Mouse (Mus musculus): ENCODE measurements around the gene Shisa9. TPM values are rescaled to one million over a fixed set of nuclear protein-coding genes. Genes with fewer than 3 reads are reported as not detected.

The Shisa9 gene
- polyA plus RNA-seq, 1 experiment, result 0.23 TPM

DNA sequence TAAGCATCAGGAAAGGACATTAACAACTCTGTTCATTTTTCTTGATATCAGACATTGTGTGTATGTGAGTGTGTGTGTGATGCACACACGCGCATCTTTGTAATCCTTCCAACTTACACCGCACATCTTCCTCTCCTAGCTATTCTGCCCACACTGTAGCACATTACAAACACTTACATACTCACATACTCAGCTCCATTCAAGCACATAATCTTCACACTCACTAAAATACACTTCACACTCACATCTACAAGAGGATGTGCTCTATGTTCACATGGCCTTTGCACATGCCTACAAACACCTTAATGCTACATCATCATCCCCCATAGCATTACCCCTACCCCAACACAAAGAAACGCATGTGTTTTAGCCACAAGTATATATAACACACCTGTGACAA lies 212.9 kb downstream of the Shisa9 start:
- Histone ChIP-seq H3K4me1 (ENCODE audit: control insufficient read depth, insufficient read depth, low read length) (no peaks in the 10 kb centered on the region), H3K4me3 (ENCODE audit: control insufficient read depth, low read depth, low read length) (no peak overlapping the region), H3K27me3 (ENCODE audit: control insufficient read depth, insufficient read depth, low read length) (no peaks in the 10 kb centered on the region), H3K36me3 (ENCODE audit: control insufficient read depth, insufficient read depth, low read length) (no peaks in the 10 kb centered on the region), H3K27ac (ENCODE audit: control insufficient read depth, insufficient read depth, low read depth, low read length) (no peak overlapping the region)
- no peak for TF ChIP-seq POLR2A (IDR thresholded peaks at IDR 0.05; ENCODE audit: control insufficient read depth, low read depth, low read length)
- TF ChIP-seq CTCF (IDR thresholded peaks at IDR 0.05; ENCODE audit: control insufficient read depth, insufficient read depth, insufficient replicate concordance, low read depth, low read length), result no peak

DNA sequence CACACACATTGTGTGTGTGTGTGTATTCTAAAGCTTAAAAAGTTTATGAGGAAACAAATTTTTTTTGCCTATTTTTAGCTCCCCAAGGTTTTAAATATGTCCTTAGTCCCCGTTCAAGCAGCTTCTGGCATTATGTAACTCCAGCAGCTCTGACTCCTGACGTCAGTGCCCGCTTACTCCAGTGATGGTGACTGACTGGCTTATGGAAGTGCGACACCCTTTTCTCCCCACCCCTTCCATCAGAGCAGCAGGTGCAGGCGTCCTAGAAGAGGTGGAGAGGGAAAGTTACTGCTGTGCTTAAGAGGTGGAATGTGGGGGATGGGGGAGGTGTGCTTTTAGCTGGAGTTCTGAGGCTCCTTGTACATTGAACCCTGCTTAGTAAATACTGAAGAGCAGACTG lies 213.7 kb downstream of the Shisa9 start:
- no peaks in the 10 kb centered on the region for H3K27me3 ChIP-seq (ENCODE audit: control insufficient read depth, insufficient read depth, low read length)
- H3K27ac ChIP-seq (ENCODE audit: control insufficient read depth, insufficient read depth, low read depth, low read length), result no peak overlapping the region
- H3K36me3 ChIP-seq (ENCODE audit: control insufficient read depth, insufficient read depth, low read length), result no peaks in the 10 kb centered on the region
- H3K4me3 ChIP-seq (ENCODE audit: control insufficient read depth, low read depth, low read length), result no peak overlapping the region
- TF ChIP-seq POLR2A (IDR thresholded peaks at IDR 0.05; ENCODE audit: control insufficient read depth, low read depth, low read length) (no peak), CTCF (IDR thresholded peaks at IDR 0.05; ENCODE audit: control insufficient read depth, insufficient read depth, insufficient replicate concordance, low read depth, low read length) (no peak)
- no peaks in the 10 kb centered on the region for H3K4me1 ChIP-seq (ENCODE audit: control insufficient read depth, insufficient read depth, low read length)

DNA sequence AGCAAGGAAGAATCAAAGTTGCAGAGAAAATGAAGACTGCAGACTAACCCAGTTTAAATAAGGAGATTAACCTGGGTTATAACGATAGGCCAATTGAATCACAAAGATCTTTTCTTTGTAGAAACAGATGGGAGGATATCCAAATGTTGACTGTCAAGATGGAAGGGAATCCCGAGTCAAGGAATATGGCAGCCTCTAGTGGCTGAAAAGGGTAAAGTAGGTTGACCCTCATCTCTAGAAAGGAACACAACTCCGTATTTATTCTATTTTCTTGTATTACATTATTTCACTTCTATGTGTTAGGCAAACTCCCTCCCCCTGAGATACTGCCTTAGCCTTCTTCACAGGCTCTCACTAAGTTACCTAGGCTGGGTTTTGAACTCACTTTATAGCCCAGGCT lies 217.3 kb downstream of the Shisa9 start:
- H3K36me3 ChIP-seq (ENCODE audit: control insufficient read depth, insufficient read depth, low read length), result no peaks in the 10 kb centered on the region
- TF ChIP-seq CTCF (IDR thresholded peaks at IDR 0.05; ENCODE audit: control insufficient read depth, insufficient read depth, insufficient replicate concordance, low read depth, low read length) (no peak), POLR2A (IDR thresholded peaks at IDR 0.05; ENCODE audit: control insufficient read depth, low read depth, low read length) (no peak)
- H3K4me3 ChIP-seq (ENCODE audit: control insufficient read depth, low read depth, low read length), result no peak overlapping the region
- H3K27me3 ChIP-seq (ENCODE audit: control insufficient read depth, insufficient read depth, low read length), result no peaks in the 10 kb centered on the region
- no peaks in the 10 kb centered on the region for H3K4me1 ChIP-seq (ENCODE audit: control insufficient read depth, insufficient read depth, low read length)
- no peak overlapping the region for H3K27ac ChIP-seq (ENCODE audit: control insufficient read depth, insufficient read depth, low read depth, low read length)

DNA sequence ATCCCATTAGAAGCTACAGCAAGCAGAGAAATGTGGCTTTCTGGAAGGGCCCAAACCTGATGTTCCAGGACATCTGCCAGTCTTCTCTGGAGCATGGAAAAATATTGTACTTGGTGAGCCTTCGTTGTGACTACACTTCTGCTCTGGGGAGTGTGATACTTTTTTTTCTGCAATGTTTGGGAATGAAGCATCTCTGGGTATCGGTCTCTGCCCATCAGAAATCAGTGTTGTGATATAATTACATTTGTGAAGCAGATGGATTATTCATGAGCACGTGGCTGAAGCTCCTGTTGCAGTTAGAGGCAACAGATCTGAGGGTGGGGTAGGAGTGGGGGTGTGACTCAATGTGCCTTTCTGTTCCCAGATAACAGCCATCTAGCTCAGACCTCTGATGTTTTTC lies 218.2 kb downstream of the Shisa9 start:
- Histone ChIP-seq H3K27me3 (ENCODE audit: control insufficient read depth, insufficient read depth, low read length) (no peaks in the 10 kb centered on the region), H3K4me3 (ENCODE audit: control insufficient read depth, low read depth, low read length) (no peak overlapping the region), H3K27ac (ENCODE audit: control insufficient read depth, insufficient read depth, low read depth, low read length) (no peak overlapping the region), H3K4me1 (ENCODE audit: control insufficient read depth, insufficient read depth, low read length) (no peaks in the 10 kb centered on the region), H3K36me3 (ENCODE audit: control insufficient read depth, insufficient read depth, low read length) (no peaks in the 10 kb centered on the region)
- TF ChIP-seq CTCF (IDR thresholded peaks at IDR 0.05; ENCODE audit: control insufficient read depth, insufficient read depth, insufficient replicate concordance, low read depth, low read length) (no peak), POLR2A (IDR thresholded peaks at IDR 0.05; ENCODE audit: control insufficient read depth, low read depth, low read length) (no peak)

DNA sequence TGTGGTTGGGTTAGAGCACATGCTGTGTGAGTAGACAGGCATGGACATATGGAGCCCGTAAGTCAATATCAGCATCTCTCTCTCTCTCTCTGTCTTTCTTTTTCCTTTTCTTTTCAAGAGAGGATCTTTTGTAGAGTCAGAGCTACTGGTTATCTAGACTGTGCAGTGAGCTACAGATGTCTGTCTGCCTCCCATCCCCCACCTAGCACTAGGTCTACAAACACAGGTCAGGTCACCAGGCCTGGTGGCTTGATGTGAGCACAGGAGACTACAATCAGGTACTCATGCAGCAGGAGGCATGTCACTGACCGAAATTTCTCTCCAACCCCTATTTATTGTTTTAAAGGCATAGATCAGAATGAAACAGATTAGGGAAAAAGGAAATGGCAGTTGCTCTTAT lies 219.1 kb downstream of the Shisa9 start:
- Histone ChIP-seq H3K27ac (ENCODE audit: control insufficient read depth, insufficient read depth, low read depth, low read length) (no peak overlapping the region), H3K36me3 (ENCODE audit: control insufficient read depth, insufficient read depth, low read length) (no peaks in the 10 kb centered on the region), H3K4me1 (ENCODE audit: control insufficient read depth, insufficient read depth, low read length) (no peaks in the 10 kb centered on the region), H3K27me3 (ENCODE audit: control insufficient read depth, insufficient read depth, low read length) (no peaks in the 10 kb centered on the region), H3K4me3 (ENCODE audit: control insufficient read depth, low read depth, low read length) (no peak overlapping the region)
- TF ChIP-seq CTCF (IDR thresholded peaks at IDR 0.05; ENCODE audit: control insufficient read depth, insufficient read depth, insufficient replicate concordance, low read depth, low read length) (no peak), POLR2A (IDR thresholded peaks at IDR 0.05; ENCODE audit: control insufficient read depth, low read depth, low read length) (no peak)

DNA sequence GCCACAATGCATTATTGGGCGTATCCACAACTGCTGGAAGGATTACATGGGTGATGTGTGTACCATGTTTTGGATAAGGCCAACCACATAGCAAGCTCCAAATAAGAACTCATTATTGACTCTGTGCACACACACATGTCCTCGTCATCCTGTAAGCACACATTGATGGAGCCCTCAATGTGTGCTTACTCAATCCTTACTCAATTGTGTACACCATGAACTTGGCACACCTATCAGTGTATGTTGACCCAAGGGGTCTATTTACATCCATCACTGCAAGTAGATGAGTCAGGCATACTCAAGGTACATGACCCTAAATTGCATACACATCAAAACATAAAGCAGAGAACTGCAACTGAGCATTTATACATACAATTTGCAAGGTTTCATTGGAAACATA lies 220.5 kb downstream of the Shisa9 start:
- no peaks in the 10 kb centered on the region for H3K4me1 ChIP-seq (ENCODE audit: control insufficient read depth, insufficient read depth, low read length)
- no peak for TF ChIP-seq POLR2A (IDR thresholded peaks at IDR 0.05; ENCODE audit: control insufficient read depth, low read depth, low read length)
- no peak for TF ChIP-seq CTCF (IDR thresholded peaks at IDR 0.05; ENCODE audit: control insufficient read depth, insufficient read depth, insufficient replicate concordance, low read depth, low read length)
- H3K27me3 ChIP-seq (ENCODE audit: control insufficient read depth, insufficient read depth, low read length), result no peaks in the 10 kb centered on the region
- no peaks in the 10 kb centered on the region for H3K36me3 ChIP-seq (ENCODE audit: control insufficient read depth, insufficient read depth, low read length)
- no peak overlapping the region for H3K27ac ChIP-seq (ENCODE audit: control insufficient read depth, insufficient read depth, low read depth, low read length)
- no peak overlapping the region for H3K4me3 ChIP-seq (ENCODE audit: control insufficient read depth, low read depth, low read length)

DNA sequence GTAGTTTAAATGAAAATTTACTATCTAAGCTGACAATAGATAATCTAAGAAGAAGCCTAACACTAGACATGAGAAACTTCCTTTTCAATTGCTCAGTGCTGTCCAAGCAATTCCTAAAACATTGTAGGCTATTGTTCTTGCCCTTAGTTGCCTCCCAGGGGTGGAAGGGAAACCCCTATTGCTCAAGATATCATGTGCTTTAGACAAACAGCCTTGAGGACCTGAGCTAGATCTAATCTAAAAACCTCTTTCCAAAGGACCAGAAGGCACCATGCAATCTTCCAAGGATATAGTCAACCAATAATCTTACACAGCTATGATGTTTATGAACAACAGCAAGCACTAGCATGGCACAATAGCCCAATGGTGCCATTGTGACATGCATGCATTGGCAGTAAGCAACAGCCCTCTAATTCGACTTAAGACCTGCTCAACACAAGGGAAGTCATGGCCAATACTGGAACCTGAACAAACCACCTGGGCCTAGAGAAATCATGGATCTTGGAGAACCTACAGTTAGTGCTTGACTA lies 222.6 kb downstream of the Shisa9 start:
- Histone ChIP-seq H3K27me3 (ENCODE audit: control insufficient read depth, insufficient read depth, low read length) (no peaks in the 10 kb centered on the region), H3K4me1 (ENCODE audit: control insufficient read depth, insufficient read depth, low read length) (no peaks in the 10 kb centered on the region), H3K4me3 (ENCODE audit: control insufficient read depth, low read depth, low read length) (no peak overlapping the region), H3K27ac (ENCODE audit: control insufficient read depth, insufficient read depth, low read depth, low read length) (no peak overlapping the region), H3K36me3 (ENCODE audit: control insufficient read depth, insufficient read depth, low read length) (no peaks in the 10 kb centered on the region)
- TF ChIP-seq POLR2A (IDR thresholded peaks at IDR 0.05; ENCODE audit: control insufficient read depth, low read depth, low read length) (no peak), CTCF (IDR thresholded peaks at IDR 0.05; ENCODE audit: control insufficient read depth, insufficient read depth, insufficient replicate concordance, low read depth, low read length) (no peak)

DNA sequence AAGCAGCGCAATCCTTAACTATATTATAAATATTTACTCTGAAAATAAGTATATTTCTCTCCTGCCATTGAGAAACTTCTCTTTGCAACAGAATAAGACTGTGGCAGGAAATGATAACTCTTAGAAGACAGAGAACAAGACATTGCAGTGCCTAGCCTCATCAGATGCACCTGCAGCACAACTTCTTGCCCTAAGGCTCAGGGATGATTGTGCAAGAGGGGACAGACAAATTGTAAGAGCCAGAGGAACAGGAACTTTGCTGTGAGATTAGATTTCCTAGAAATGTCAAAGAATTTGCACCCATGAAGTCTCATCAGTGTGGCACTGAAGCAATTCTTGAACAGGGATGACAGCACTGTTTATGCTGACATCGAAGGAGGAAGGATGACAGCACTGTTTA lies 223.0 kb downstream of the Shisa9 start:
- H3K4me3 ChIP-seq (ENCODE audit: control insufficient read depth, low read depth, low read length), result no peak overlapping the region
- no peaks in the 10 kb centered on the region for H3K27me3 ChIP-seq (ENCODE audit: control insufficient read depth, insufficient read depth, low read length)
- no peak overlapping the region for H3K27ac ChIP-seq (ENCODE audit: control insufficient read depth, insufficient read depth, low read depth, low read length)
- TF ChIP-seq POLR2A (IDR thresholded peaks at IDR 0.05; ENCODE audit: control insufficient read depth, low read depth, low read length), result no peak
- no peak for TF ChIP-seq CTCF (IDR thresholded peaks at IDR 0.05; ENCODE audit: control insufficient read depth, insufficient read depth, insufficient replicate concordance, low read depth, low read length)
- no peaks in the 10 kb centered on the region for H3K36me3 ChIP-seq (ENCODE audit: control insufficient read depth, insufficient read depth, low read length)
- H3K4me1 ChIP-seq (ENCODE audit: control insufficient read depth, insufficient read depth, low read length), result no peaks in the 10 kb centered on the region

All from testis, adult 2 months (tissue).